Mouse (Mus musculus): ENCODE measurements around the gene Csk.

Gene Csk

DNA sequence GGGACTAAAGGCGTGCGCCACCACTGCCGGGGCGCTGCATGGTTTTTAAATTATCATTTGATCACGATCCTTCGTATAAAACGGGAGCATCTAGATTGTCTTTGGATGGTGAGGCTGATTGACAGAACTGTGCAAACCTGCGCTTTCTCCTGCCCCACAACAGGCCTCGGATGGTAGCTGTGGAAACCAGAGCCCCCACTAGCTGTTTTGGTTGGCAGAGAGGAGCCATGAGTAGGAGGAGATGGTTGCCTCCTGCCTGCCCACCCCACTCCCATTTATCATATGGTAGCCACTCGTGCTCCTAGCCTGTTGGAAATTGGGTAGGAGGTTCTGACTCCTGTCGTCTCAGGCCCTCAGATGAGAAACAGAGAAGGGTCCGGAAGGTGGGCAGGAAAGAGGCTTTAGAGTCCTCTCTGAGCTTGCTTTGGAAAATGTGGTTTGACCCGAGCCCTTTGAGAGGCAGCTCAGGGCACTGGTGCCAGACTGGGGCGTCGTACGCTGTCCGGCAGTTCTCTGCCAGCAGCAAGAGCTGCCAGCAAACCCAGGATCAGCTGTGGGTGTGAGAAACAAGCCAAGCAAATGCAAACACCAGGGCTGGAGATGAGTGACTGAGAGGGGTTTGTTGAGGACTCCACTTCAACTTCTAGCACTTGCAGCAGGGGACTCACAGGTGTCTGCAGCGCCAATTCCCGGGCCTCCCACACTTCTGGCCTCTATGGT is 3.4 kb upstream of the Csk start:
- no peak for DNase-seq (ENCODE audit: low spot score)

DNA sequence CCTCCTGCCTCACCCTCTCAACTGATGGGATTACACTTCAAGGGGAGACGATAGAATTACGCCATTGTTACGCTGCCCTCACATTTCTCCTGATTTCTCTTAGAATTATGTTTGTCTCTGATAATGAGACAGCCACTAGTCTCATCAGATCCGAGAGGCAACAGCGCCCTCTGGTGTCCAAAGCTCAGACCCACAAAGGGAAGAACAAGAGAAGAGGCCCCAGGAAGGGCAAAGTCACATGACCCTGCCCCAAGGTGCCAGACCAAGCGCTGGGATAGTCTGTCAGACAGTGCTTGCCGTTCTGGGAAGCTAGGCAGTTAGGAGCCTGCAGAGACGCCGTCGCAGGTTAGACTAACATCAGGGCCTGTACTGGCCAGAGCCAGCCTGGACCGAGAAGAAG is 2.3 kb upstream of the Csk start:
- peak; percentile 90 for DNase-seq (ENCODE audit: low spot score)

- no peak for DNase-seq (ENCODE audit: low spot score)
Measured at GRCm38 (mm10) chr9:57654966-57655365, 1.5 kb upstream of the Csk start.

GRCm38 (mm10) chr9:57652855-57653254 is 576 bp downstream of the Csk start:
- DNase-seq (ENCODE audit: low spot score), result no peak

GRCm38 (mm10) chr9:57652351-57652750 is 1.1 kb downstream of the Csk start:
- DNase-seq (ENCODE audit: low spot score), result no peak

- DNase-seq (ENCODE audit: low spot score), result no peak
Measured at GRCm38 (mm10) chr9:57650786-57651311, 2.6 kb downstream of the Csk start.

- DNase-seq (ENCODE audit: low spot score), result no peak
Measured at GRCm38 (mm10) chr9:57650130-57650785, 3.2 kb downstream of the Csk start.

DNA sequence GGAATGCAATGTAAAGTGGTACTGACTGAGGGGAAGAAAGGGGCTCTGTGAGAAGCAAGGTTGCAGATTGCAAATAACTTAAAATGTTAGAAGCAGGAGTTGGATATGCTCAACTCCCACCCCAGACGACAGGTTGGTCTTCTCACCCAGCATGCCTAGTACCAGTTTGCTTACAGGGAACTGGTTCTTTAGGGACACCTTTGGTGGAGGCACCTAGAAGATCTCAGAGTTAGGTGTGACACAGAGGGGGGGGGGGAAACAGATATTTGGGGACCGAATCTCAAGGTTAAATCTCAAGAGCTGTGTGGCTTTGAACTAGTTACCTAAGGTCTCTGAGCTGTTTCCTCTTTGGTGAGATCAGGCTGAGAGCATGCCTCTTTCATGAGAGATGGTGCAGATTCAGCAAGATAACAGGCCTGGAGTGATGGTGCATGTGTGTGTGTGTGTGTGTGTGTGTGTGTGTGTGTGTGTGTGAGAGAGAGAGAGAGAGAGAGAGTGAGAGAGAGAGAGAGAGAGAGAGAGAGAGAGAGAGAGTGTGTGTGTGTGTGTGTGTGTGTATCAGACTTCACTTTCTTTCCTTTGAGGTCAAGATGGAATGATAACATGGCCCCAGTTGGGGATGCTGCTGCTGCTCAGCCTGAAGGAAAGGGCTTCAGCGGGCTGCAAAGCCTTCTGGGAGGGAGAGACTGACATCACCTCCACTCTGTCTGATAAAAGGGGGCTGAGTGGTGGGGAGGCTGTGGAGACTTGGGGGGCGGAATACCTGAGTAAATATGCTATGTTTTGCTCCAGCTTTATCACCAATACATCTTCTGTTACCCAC is 5.9 kb downstream of the Csk start:
- no peak for DNase-seq (ENCODE audit: low spot score)

DNA sequence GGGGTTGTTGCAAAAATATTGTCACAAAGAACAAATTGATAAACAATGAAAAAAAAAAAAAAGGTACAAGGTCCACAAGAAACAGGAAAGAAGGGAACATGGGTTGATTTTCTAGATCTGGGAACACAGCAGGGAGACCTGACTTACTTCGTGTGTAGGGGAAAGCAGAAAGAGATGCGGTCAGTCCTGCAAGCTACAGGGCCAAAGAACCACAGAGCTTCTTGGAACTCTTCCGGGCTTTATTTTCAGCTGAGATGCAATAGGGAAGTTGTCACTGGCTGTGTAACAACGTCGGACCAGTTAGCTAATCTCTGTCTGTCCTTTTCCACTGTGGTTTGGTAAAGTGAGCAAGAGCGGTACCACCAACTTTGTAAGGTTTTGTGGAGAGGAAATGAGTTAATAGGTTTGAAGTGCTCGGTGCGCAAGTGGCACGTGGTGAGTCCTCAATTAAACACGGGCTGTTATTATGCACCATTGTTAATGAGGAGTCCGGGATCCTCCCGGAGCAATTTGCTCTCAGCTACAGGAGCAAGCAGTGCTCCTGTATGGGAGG is 6.8 kb downstream of the Csk start:
- no peak for DNase-seq (ENCODE audit: low spot score)

DNA sequence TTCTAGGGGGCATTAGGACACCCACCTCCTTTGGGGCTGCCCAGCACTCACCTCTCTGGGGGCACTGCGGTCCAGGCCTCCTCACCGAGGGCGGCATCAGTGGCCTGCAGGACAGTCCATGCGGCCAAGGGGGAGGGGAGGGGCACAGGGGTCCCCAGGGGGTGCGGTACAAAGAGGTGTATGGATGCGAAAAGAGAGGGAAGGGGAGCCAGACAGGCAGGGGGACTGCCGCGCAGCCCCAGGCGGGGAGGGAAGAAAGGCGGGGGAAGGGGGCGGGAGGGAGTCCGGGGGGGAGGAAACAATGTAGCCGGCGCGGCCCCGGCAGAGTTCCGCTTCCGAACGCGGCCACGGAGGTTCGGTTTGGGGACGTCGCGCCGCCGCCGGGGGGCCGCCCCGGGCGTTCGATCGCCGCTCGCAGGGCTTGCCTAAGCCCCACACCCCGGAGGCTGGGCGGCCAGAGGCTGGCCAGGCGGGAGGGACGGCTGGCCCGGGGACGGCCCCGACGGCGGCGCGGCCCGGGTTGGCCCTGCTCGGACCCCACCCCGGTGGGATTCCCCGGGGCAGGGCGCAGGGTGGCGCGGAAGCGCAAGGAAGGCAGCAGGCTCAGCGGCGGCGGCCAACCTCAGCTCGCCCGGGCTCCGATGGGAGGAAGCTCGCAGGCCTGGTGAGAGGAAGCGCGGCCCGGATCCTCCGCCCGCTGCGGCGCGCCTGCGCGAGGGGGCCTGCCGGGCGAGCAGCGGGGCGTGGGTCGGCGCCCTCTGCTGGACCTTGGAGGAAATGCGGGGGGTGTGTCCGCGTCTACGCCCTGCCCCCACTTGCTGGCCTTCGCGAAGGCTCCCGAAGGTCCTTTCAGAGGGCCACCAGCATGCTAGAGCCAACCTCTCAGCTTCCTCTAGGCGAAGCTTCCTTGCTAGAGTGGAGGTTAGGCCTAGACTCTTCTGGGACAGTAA is 8.2 kb downstream of the Csk start:
- peak; percentile 94 for DNase-seq (ENCODE audit: low spot score)

DNA sequence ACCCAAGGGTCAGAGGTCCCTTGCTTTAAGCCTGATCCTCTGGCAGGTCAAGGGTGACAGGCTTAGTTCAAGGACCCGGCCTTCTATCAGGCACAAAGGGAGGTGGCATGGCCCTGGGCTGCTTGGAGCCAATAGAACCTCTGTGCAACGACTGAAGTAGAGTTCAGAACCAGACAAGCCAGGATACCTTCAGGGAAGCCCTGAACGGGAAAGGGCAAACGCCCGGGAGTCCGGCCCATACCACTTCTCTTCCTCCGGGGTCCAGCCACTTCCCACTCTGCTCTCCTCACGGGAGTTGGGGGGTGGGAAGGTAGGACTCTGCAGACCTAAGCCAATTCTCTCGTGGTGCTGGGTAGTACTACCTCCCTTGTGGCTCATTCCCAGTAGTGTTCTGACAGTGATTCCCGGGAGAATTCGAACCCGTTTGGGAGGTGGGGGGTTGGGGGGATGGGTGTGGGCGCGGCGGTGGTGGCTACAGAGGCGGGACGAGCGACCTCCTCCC is 8.9 kb downstream of the Csk start:
- no peak for DNase-seq (ENCODE audit: low spot score)

- no peak for DNase-seq (ENCODE audit: low spot score)
Measured at GRCm38 (mm10) chr9:57643856-57644180, 9.6 kb downstream of the Csk start.

DNA sequence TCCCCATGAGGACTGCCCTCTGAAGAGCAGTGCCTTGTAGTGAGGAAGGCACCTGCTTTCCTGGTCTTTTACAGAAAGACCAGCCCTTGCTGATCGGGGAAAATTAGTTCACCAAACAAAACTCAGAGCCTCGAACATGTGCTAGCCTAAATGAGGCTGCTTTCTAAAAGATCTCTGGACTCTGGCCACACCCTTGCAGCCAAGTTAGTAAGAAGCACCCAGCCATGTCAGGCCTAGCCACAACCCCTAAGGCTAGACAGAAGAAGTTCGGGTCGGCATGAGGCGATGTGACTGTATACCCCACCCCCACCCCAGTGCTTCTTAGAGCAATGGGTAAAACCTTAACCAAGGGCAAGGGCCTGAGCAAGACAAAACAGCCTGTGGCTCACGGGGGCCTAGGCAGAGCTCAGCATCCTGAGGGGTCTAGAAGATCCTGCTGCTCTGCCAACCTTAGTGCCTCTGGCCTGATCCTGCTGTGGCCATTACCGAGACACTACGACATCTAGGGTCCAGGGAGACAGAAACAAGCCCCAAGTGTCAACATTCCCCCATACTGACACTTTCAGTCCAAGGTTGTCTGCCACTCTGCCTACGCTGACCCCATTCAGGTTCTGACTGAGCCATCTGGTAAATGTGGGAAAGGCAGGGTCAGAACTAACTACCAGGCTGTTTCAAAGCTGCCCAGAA is 10.1 kb downstream of the Csk start:
- no peak for DNase-seq (ENCODE audit: low spot score)

DNA sequence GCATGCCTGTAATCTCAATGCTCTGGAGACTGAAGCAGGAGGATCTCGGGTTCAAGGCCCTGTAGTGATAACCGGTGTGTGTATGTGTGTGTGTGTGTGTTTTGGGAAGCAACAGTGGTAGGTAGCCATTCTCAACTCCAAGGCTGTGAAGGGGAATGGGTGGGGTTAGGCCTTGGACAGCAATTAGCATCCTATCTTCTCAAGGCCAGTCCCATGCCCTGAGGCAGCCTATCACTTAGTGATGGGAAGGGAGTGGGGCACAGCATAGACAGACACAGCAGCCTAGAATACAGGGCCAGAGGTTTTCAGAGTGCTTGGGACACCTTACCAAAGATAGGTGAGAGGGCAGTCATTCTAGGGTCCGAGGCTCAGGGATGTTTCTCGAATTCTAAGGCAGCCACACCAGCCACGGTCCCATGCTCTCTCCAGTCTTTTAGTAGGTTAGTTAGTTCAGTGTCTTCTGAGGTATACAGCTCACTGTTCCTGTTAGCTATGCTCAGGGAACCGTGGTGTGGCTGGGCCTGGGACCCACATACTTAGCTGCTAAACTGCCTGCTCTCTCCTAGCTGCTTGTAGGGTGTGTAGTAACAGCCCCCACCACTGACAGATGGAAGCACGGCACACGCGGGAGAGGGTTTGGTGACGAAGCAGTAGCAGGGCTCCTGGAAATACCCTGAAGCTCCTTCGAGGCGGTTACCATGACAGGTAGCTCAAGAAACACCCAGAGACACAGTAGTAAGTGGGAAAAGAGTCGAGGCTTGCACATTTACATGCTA is 11.5 kb downstream of the Csk start:
- no peak for DNase-seq (ENCODE audit: low spot score)

DNA sequence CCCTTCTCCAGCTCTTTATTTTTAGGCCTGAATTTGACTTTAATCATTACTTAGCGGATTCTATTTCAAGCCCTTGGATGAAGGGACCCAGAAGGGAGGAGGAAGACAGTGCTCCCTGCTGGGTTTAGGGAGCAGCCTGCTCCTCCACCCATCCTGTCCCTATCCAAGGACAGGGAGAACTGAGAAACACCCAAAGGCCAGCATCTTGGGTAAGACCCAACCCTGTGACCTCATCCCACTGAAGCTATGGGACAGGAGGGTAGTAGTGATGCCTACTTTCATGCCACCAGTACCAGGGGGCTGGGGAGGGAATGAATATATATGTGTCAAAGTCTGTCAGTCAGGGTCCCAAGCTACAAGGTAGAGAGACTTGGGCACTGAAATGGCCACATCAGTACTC is 12.4 kb downstream of the Csk start:
- DNase-seq (ENCODE audit: low spot score), result no peak

DNA sequence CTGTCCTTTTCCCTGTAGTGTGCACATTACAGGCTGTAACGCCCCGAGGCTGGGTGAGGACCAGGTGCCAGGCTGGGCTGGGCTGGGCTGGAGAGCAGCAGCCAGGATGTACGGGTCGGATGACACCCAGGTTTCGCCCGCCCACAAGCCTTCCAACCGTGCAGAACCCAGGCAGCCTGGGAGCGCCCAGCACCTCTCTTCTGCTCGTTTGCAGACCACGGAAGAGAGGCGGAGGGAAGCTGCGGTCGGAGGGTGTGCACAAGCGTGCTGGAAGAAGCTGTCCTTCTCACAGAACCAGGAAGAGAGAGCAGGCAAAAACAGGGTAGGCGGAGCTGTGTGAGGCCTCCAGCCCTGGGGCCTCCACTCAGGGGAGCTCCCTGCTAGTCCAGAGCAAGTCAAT is 13.0 kb downstream of the Csk start:
- DNase-seq (ENCODE audit: low spot score), result no peak

DNA sequence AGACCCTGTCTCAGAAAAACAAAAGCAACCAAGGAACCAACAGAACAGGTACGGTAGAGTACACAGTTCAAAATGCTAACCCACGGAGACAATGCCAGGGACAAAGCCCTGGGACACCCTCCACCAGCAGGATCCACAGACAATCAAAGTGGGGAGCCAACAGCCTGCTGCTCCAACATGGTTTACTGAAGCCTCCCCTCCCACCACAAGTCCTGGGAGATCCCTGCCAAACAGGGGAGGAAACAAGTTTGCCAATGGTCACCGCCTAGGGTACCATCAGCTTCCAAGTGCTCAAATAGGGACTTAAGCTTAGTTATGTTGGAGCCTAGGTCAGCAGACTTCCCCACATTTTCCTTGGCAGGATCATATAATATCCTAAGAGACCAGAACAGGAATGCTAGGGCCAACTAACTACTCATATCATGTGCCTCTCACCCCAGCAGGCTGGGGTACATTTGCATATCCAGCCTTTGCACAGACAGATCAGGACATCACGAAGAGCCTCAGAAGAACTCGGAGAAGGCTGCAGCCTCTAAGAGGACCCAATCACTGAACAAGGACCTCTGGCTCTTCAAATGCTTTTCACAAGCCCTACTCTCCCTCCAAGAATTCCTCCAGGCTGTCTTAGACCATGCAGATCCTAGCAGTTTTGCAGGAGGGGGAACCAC is 13.6 kb downstream of the Csk start:
- no peak for DNase-seq (ENCODE audit: low spot score)

GRCm38 (mm10) chr9:57638651-57639459 is 14.6 kb downstream of the Csk start:
- no peak for DNase-seq (ENCODE audit: low spot score)
